Mouse (Mus musculus) kidney, adult 2 months (tissue): ENCODE data around the gene Gm20715. TPM values are rescaled to one million over a fixed set of nuclear protein-coding genes. Genes with fewer than 3 reads are reported as not detected.

Experiments
- DNase-seq: peaks from one replicate; pipeline ENCODE4 v3.0.0; 2021
- H3K27ac ChIP-seq: fragments of 200-500 bp; 2 replicates; pipeline ENCODE4 v1.5.1; 2012; ENCODE audit warnings: low read depth, low read length, control low read depth, inconsistent platforms; ENCODE audit not compliant: insufficient read depth
- H3K27me3 ChIP-seq: fragments of 200-500 bp; replicated peaks from 2 replicates; pipeline ENCODE4 v1.6.1; 2012; ENCODE audit warnings: mild to moderate bottlenecking, moderate library complexity, low read length, inconsistent platforms; ENCODE audit not compliant: control insufficient read depth, insufficient read depth
- H3K36me3 ChIP-seq: fragments of 200-500 bp; 2 replicates; pipeline ENCODE4 v1.6.1; 2012; ENCODE audit warnings: mild to moderate bottlenecking, moderate library complexity, low read length, inconsistent platforms; ENCODE audit not compliant: control insufficient read depth, insufficient read depth
- H3K4me1 ChIP-seq: fragments of 200-500 bp; 2 replicates; pipeline ENCODE4 v1.6.1; 2011; ENCODE audit warnings: low read length; ENCODE audit not compliant: control insufficient read depth, insufficient read depth
- H3K4me3 ChIP-seq: fragments of 200-500 bp; 2 replicates; pipeline ENCODE4 v1.5.1; 2011; ENCODE audit warnings: mild to moderate bottlenecking, low read depth, low read length, control low read depth; ENCODE audit not compliant: insufficient read depth
- CTCF ChIP-seq: fragments of 200-500 bp; conservative IDR thresholded peaks from 2 replicates; pipeline ENCODE4 v1.5.1; 2011; ENCODE audit warnings: low read depth, mild to moderate bottlenecking, control low read depth, low read length, moderate library complexity, mixed read lengths; ENCODE audit not compliant: insufficient read depth, insufficient read length
- POLR2A ChIP-seq: fragments of 200-500 bp; IDR thresholded peaks from one replicate; pipeline ENCODE4 v1.6.1; 2011; ENCODE audit warnings: low read depth, low read length, control low read depth
- WGBS: fragments of 180-500 bp; shearing (Covaris S2); methylation state at CpG from one replicate; pipeline ENCODE4 v1.1.7; 2018; 5-methylcytosine and 5-hydroxymethylcytosine counted together
- polyA plus RNA-seq: library from polyadenylated mRNA; depleted of rRNA; stranded (reverse); fragments of >200 nt; gene quantifications from 2 replicates; pipeline ENCODE4 v1.2.3, GENCODE M21; 2012; rRNA removed

Gm20715 gene
- polyA plus RNA-seq, 1 experiment: not detected

DNA sequence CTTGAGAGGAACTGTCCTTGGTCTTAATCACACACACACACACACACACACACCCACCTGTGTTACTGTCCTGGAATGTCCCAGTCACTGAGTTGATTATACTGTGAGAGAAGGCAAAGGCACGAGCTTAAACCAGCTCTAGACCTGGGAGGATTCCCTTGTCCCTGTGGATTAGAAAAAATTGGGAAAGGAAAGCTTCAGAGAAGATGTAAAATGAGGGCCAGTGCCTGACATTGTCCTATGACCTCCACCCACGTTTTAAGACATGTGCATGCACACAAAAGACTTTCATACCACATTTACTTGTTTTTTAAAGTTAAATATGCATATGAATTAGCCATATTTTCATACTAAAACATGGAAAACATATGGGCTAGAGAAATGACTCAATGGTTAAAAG lies 76.8 kb downstream of the Gm20715 start, which contains the start of gene Olfr5:
Gene Olfr5, minus strand, starts transcription at position 101 of the 400 bp plus-strand sequence.
- no peak for TF ChIP-seq CTCF
- TF ChIP-seq POLR2A: no peak
- no peak for DNase-seq
- no peaks in the 10 kb centered on the region for H3K4me1 ChIP-seq
- H3K27me3 ChIP-seq: no peaks in the 10 kb centered on the region
- WGBS: 22% methylated on average over 2 of the region's 2 CpGs
- H3K4me3 ChIP-seq: no peak within 1 kb of the TSS
- H3K27ac ChIP-seq: no peak within 1 kb of the TSS
- H3K36me3 ChIP-seq: no peaks in the 10 kb centered on the region

Other genes with a start within 250 kb of the Gm20715 start
- 47.1 and 65.2 TPM in 2 replicates for gene Zfp444, start 238.1 kb upstream of the Gm20715 start, polyA plus RNA-seq
- gene Galp, start 213.2 kb upstream of the Gm20715 start, polyA plus RNA-seq: not detected in 2 replicates
- gene Zscan5b, start 188.0 kb upstream of the Gm20715 start, polyA plus RNA-seq: not detected in 2 replicates
- not detected in 2 replicates for gene Epp13, start 157.6 kb upstream of the Gm20715 start, polyA plus RNA-seq
- gene Zfp667, start 123.7 kb upstream of the Gm20715 start, polyA plus RNA-seq: 0.75 and 0.95 TPM in 2 replicates
- 0.36 and 0.45 TPM in 2 replicates for gene Zfp583, start 79.0 kb upstream of the Gm20715 start, polyA plus RNA-seq
- 0.19 and 0.28 TPM in 2 replicates for gene Gm3854, start 66.5 kb upstream of the Gm20715 start, polyA plus RNA-seq
- gene Zfp78, start 47.0 kb upstream of the Gm20715 start, polyA plus RNA-seq: 0.45 and 0.46 TPM in 2 replicates
- gene Zfp28, start 27.0 kb upstream of the Gm20715 start, polyA plus RNA-seq: 2.0 TPM in 2 replicates
- gene Smim17, start 11.6 kb upstream of the Gm20715 start, polyA plus RNA-seq: 0.03 TPM in 1 of 2 replicates, not detected in the other
- not detected in 2 replicates for gene Olfr1344, start 28.4 kb downstream of the Gm20715 start, polyA plus RNA-seq
- gene Olfr1336, start 45.9 kb downstream of the Gm20715 start, polyA plus RNA-seq: not detected in 2 replicates
- not detected in 2 replicates for gene Olfr1346, start 56.8 kb downstream of the Gm20715 start, polyA plus RNA-seq
- not detected in 2 replicates for gene Olfr5, start 76.7 kb downstream of the Gm20715 start, polyA plus RNA-seq
- gene Olfr1347, start 89.5 kb downstream of the Gm20715 start, polyA plus RNA-seq: not detected in 2 replicates
- gene Olfr1348, start 98.5 kb downstream of the Gm20715 start, polyA plus RNA-seq: not detected in 2 replicates
- gene Olfr1349, start 112.7 kb downstream of the Gm20715 start, polyA plus RNA-seq: not detected in 2 replicates
- not detected in 2 replicates for gene Olfr1350, start 154.6 kb downstream of the Gm20715 start, polyA plus RNA-seq